Mouse (Mus musculus) limb, embryonic 12.5 days (tissue): Measurements from ENCODE around the gene Hmcn2. TPM values are rescaled to one million over a fixed set of nuclear protein-coding genes. Genes with fewer than 3 reads are reported as not detected.

Experiments used
- ATAC-seq: fragments of 200-750 bp; cut with Nextera tagmentation; 2 replicates; pipeline ENCODE4 v1.8.0; 2017; ENCODE audit warnings: low read depth, moderate TSS enrichment; ENCODE audit not compliant: insufficient number of reproducible peaks, insufficient read depth, low FRiP score, low TSS enrichment
- H3K27ac ChIP-seq: fragments of 300-500 bp; sonication (generic); 2 replicates; pipeline ENCODE4 v1.5.1; 2016; ENCODE audit warnings: mild to moderate bottlenecking, moderate library complexity
- H3K27me3 ChIP-seq: fragments of 300-500 bp; sonication (generic); 2 replicates; pipeline ENCODE4 v1.6.1; 2016; ENCODE audit warnings: mild to moderate bottlenecking, moderate library complexity
- H3K36me3 ChIP-seq: fragments of 300-500 bp; sonication (generic); 2 replicates; pipeline ENCODE4 v1.6.1; 2016; ENCODE audit warnings: mild to moderate bottlenecking, moderate library complexity
- H3K4me1 ChIP-seq: fragments of 300-500 bp; sonication (generic); replicated peaks from 2 replicates; pipeline ENCODE4 v1.6.1; 2016
- H3K4me2 ChIP-seq: fragments of 300-500 bp; sonication (generic); 2 replicates; pipeline ENCODE4 v1.6.1; 2016; ENCODE audit warnings: mild to moderate bottlenecking, moderate library complexity
- H3K4me3 ChIP-seq: fragments of 300-500 bp; sonication (generic); replicated peaks from 2 replicates; pipeline ENCODE4 v1.5.1; 2016; ENCODE audit warnings: mild to moderate bottlenecking
- H3K9ac ChIP-seq: fragments of 300-500 bp; sonication (generic); replicated peaks from 2 replicates; pipeline ENCODE4 v1.6.1; 2016; ENCODE audit warnings: mild to moderate bottlenecking, moderate library complexity
- H3K9me3 ChIP-seq: fragments of 300-500 bp; sonication (generic); 2 replicates; pipeline ENCODE4 v1.6.1; 2016; ENCODE audit warnings: mild to moderate bottlenecking, moderate library complexity
- WGBS: fragments of 180-500 bp; shearing (Covaris S2); methylation state at CpG from one replicate; pipeline ENCODE4 v1.1.7; 2016; 5-methylcytosine and 5-hydroxymethylcytosine counted together
- polyA plus RNA-seq: library from polyadenylated mRNA; unstranded; fragments of >200 nt; fragmentation: Nextera tagmentation; extraction: Ambion mirVana; gene quantifications from 2 replicates; pipeline ENCODE4 v1.2.1, GENCODE M21; 2016

Gene Hmcn2
- polyA plus RNA-seq, 1 experiment from 2014 or later: not detected

- 98% methylated on average over 12 of the region's 12 CpGs for whole genome bisulfite sequencing
- peaks cover 91% of the 10 kb centered on the region for H3K36me3 ChIP-seq
Measured at GRCm38 (mm10) chr2:31282880-31283279, 31.3 kb upstream of the Hmcn2 start.

GRCm38 (mm10) chr2:31284531-31284930 lies 29.7 kb upstream of the Hmcn2 start:
- H3K27ac ChIP-seq: no peak overlapping the region

More at GRCm38 (mm10) chr2:31282880-31283279, 31.3 kb upstream of the Hmcn2 start:
- no peak for ATAC-seq
- no peak overlapping the region for H3K4me3 ChIP-seq
- H3K4me2 ChIP-seq: no peak overlapping the region
- no peaks in the 10 kb centered on the region for H3K4me1 ChIP-seq
- H3K9me3 ChIP-seq: no peaks in the 10 kb centered on the region
- no peak overlapping the region for H3K27ac ChIP-seq
- H3K27me3 ChIP-seq: no peaks in the 10 kb centered on the region
- no peak overlapping the region for H3K9ac ChIP-seq

GRCm38 (mm10) chr2:31291421-31291820 lies 22.8 kb upstream of the Hmcn2 start:
- no peak overlapping the region for H3K27ac ChIP-seq
- H3K27me3 ChIP-seq: no peaks in the 10 kb centered on the region
- H3K4me1 ChIP-seq: no peaks in the 10 kb centered on the region
- no peaks in the 10 kb centered on the region for H3K9me3 ChIP-seq
- ATAC-seq: no peak
- H3K4me3 ChIP-seq: no peak overlapping the region
- H3K36me3 ChIP-seq: peaks cover 63% of the 10 kb centered on the region
- WGBS: 11% methylated on average over 6 of the region's 6 CpGs
- H3K9ac ChIP-seq: no peak overlapping the region
- H3K4me2 ChIP-seq: no peak overlapping the region

More at GRCm38 (mm10) chr2:31284531-31284930, 29.7 kb upstream of the Hmcn2 start:
- no peaks in the 10 kb centered on the region for H3K27me3 ChIP-seq
- no peaks in the 10 kb centered on the region for H3K9me3 ChIP-seq
- peaks cover 97% of the 10 kb centered on the region for H3K36me3 ChIP-seq
- no peak overlapping the region for H3K4me3 ChIP-seq
- no peak for ATAC-seq
- H3K9ac ChIP-seq: no peak overlapping the region
- H3K4me2 ChIP-seq: no peak overlapping the region
- H3K4me1 ChIP-seq: no peaks in the 10 kb centered on the region
- 86% methylated on average over 5 of the region's 5 CpGs for WGBS

- no peak for ATAC-seq
- Histone ChIP-seq H3K27me3 (no peaks in the 10 kb centered on the region), H3K27ac (no peak overlapping the region), H3K36me3 (peaks cover 28% of the 10 kb centered on the region), H3K4me3 (no peak overlapping the region), H3K4me1 (0 out of 2 replicates have a peak, but pooled peaks cover 11% of the 10 kb centered on the region), H3K9me3 (no peaks in the 10 kb centered on the region), H3K4me2 (no peak overlapping the region), H3K9ac (no peak overlapping the region)
- 0% methylated on average over 4 of the region's 4 CpGs for WGBS
Measured at GRCm38 (mm10) chr2:31294985-31295384, 19.2 kb upstream of the Hmcn2 start.

- H3K4me1 ChIP-seq: 0 out of 2 replicates have a peak, but pooled peaks cover 11% of the 10 kb centered on the region
- 86% methylated on average over 6 of the region's 6 CpGs for WGBS
- no peak overlapping the region for H3K9ac ChIP-seq
- H3K27ac ChIP-seq: no peak overlapping the region
- no peak for ATAC-seq
- H3K27me3 ChIP-seq: no peaks in the 10 kb centered on the region
- H3K9me3 ChIP-seq: no peaks in the 10 kb centered on the region
- no peak overlapping the region for H3K4me2 ChIP-seq
- H3K4me3 ChIP-seq: no peak overlapping the region
- peaks cover 21% of the 10 kb centered on the region for H3K36me3 ChIP-seq
Measured at GRCm38 (mm10) chr2:31296395-31296794, 17.8 kb upstream of the Hmcn2 start.

- Histone ChIP-seq H3K4me1 (0 out of 2 replicates have a peak, but pooled peaks cover 11% of the 10 kb centered on the region), H3K27ac (no peak overlapping the region), H3K36me3 (peaks cover 13% of the 10 kb centered on the region), H3K9ac (peak overlapping the region; percentile 62), H3K9me3 (no peaks in the 10 kb centered on the region), H3K27me3 (no peaks in the 10 kb centered on the region), H3K4me3 (peak overlapping the region; percentile 43), H3K4me2 (peak overlapping the region; percentile 57)
- ATAC-seq: peak; percentile 76; the same call in 1 of the 2 replicates
- WGBS: 3% methylated on average over 17 of the region's 17 CpGs
Measured at GRCm38 (mm10) chr2:31297602-31298268, 16.5 kb upstream of the Hmcn2 start.

GRCm38 (mm10) chr2:31298814-31299213 lies 15.4 kb upstream of the Hmcn2 start:
- H3K27ac ChIP-seq: no peak overlapping the region

GRCm38 (mm10) chr2:31299266-31299665 lies 14.9 kb upstream of the Hmcn2 start:
- no peak overlapping the region; the same call in 1 of the 2 replicates for H3K4me2 ChIP-seq
- peaks cover 6% of the 10 kb centered on the region; the same call in 1 of the 2 replicates for H3K36me3 ChIP-seq
- H3K27ac ChIP-seq: no peak overlapping the region
- WGBS: 31% methylated on average over 4 of the region's 4 CpGs
- ATAC-seq: no peak
- no peaks in the 10 kb centered on the region for H3K9me3 ChIP-seq
- H3K27me3 ChIP-seq: no peaks in the 10 kb centered on the region
- no peak overlapping the region for H3K9ac ChIP-seq
- H3K4me1 ChIP-seq: 0 out of 2 replicates have a peak, but pooled peaks cover 11% of the 10 kb centered on the region
- H3K4me3 ChIP-seq: no peak overlapping the region

More at GRCm38 (mm10) chr2:31298814-31299213, 15.4 kb upstream of the Hmcn2 start:
- Histone ChIP-seq H3K27me3 (no peaks in the 10 kb centered on the region), H3K4me2 (peak overlapping the region; percentile 57), H3K9me3 (no peaks in the 10 kb centered on the region), H3K4me1 (0 out of 2 replicates have a peak, but pooled peaks cover 11% of the 10 kb centered on the region), H3K9ac (no peak overlapping the region), H3K36me3 (peaks cover 7% of the 10 kb centered on the region; the same call in 1 of the 2 replicates), H3K4me3 (no peak overlapping the region)
- ATAC-seq: no peak
- 58% methylated on average over 4 of the region's 4 CpGs for WGBS

- Histone ChIP-seq H3K9me3 (no peaks in the 10 kb centered on the region), H3K27ac (no peak overlapping the region), H3K9ac (no peak overlapping the region), H3K36me3 (no peaks in the 10 kb centered on the region), H3K27me3 (no peaks in the 10 kb centered on the region), H3K4me1 (0 out of 2 replicates have a peak, but pooled peaks cover 11% of the 10 kb centered on the region), H3K4me3 (no peak overlapping the region), H3K4me2 (no peak overlapping the region)
- WGBS: 78% methylated on average over 10 of the region's 10 CpGs
- ATAC-seq: no peak
Measured at GRCm38 (mm10) chr2:31299996-31300395, 14.2 kb upstream of the Hmcn2 start.

- H3K27ac ChIP-seq: no peak overlapping the region
- no peak for ATAC-seq
- H3K36me3 ChIP-seq: no peaks in the 10 kb centered on the region
- no peaks in the 10 kb centered on the region for H3K27me3 ChIP-seq
- H3K4me1 ChIP-seq: 0 out of 2 replicates have a peak, but pooled peaks cover 15% of the 10 kb centered on the region
- no peak overlapping the region for H3K4me2 ChIP-seq
- no peak overlapping the region for H3K4me3 ChIP-seq
- H3K9ac ChIP-seq: no peak overlapping the region
- 75% methylated on average over 9 of the region's 9 CpGs for WGBS
- H3K9me3 ChIP-seq: 0 out of 2 replicates have a peak, but pooled peaks cover under 1% of the 10 kb centered on the region
Measured at GRCm38 (mm10) chr2:31303177-31303576, 11.0 kb upstream of the Hmcn2 start.

GRCm38 (mm10) chr2:31304191-31304590 lies 10.0 kb upstream of the Hmcn2 start:
- no peak for ATAC-seq
- 0 out of 2 replicates have a peak, but pooled peaks cover 3% of the 10 kb centered on the region for H3K9me3 ChIP-seq
- 0 out of 2 replicates have a peak, but pooled peaks cover 8% of the 10 kb centered on the region for H3K4me1 ChIP-seq
- H3K27ac ChIP-seq: no peak overlapping the region
- 0 out of 2 replicates have a peak, but pooled peaks cover 2% of the 10 kb centered on the region for H3K27me3 ChIP-seq
- H3K4me2 ChIP-seq: no peak overlapping the region
- no peaks in the 10 kb centered on the region for H3K36me3 ChIP-seq
- no peak overlapping the region for H3K4me3 ChIP-seq
- 80% methylated on average over 9 of the region's 9 CpGs for WGBS
- H3K9ac ChIP-seq: no peak overlapping the region
